Mouse (Mus musculus) liver, postnatal 0 days (tissue): ENCODE measurements at regions not wholly inside any gene's neighbourhood (a gene's known extent, or its start where the extent isn't known, plus 50 kb on each side); places are given as distances from the start of the nearest gene placed in this dataset.

Experiments
- CTCF ChIP-seq: sonication (generic); IDR thresholded peaks from 2 replicates; pipeline ENCODE4 v1.5.1; 2016; ENCODE audit warnings: antibody characterized with exemption, low read depth
- EP300 ChIP-seq: IDR thresholded peaks from 2 replicates; pipeline ENCODE4 v1.6.1; 2016; ENCODE audit warnings: antibody characterized with exemption, low read depth, mild to moderate bottlenecking

GRCm38 (mm10) chr1:166752990-166753709, 71.5 kb upstream of the Fmo9 start:
- no peak for TF ChIP-seq CTCF
- TF ChIP-seq EP300: no peak
